Mouse (Mus musculus): ENCODE data around the gene Lrrc74b.

The Lrrc74b gene

GRCm38 (mm10) chr16:17499249-17499883, 61.7 kb downstream of the Lrrc74b start:
- peak; percentile 6 for DNase-seq (ENCODE audit: low read depth, low spot score)

GRCm38 (mm10) chr16:17496499-17497305, 64.3 kb downstream of the Lrrc74b start:
- DNase-seq (ENCODE audit: low read depth, low spot score): peak; percentile 42
